9 mouse cellular contexts compared by ENCODE assay signal in genomic region chr10:122045946-122046345, GRCm38 (mm10). TPM values are rescaled to one million over a fixed set of nuclear protein-coding genes. Genes with fewer than 3 reads are reported as not detected.
A peak's percentile ranks its signal among the peaks of the same experiment; 100 is the strongest.
DNase-seq lines count a peak whose midpoint lies in the region; ATAC-seq and TF ChIP-seq lines count a peak whose summit lies in the region.
"Had no signal": no experiment of that assay in that cellular context is flagged by ENCODE, and none has a peak within 500 bp of the region (broad histone marks: within the 10 kb centered on the region; RNA-seq: fewer than 3 reads in every experiment).

No protein-coding gene starts in this region.

- peak overlapping the region; percentile 79 for H3K4me2 ChIP-seq in heart, embryonic 12.5 days
- peak overlapping the region; percentile 63 for H3K4me2 ChIP-seq in hindbrain, embryonic 16.5 days (ENCODE audit: low read length)
- peak overlapping the region; percentile 57 for H3K4me2 ChIP-seq in midbrain, postnatal 0 days (ENCODE audit: low read depth, low read length, poor library complexity, severe bottlenecking)

- H3K9ac ChIP-seq in heart, embryonic 12.5 days, result peak overlapping the region; percentile 62
- peak overlapping the region; percentile 94 for H3K9ac ChIP-seq in hindbrain, embryonic 16.5 days (ENCODE audit: low read depth, low read length)
- H3K9ac ChIP-seq in midbrain, postnatal 0 days (replicated peaks; ENCODE audit: low read length, poor library complexity, severe bottlenecking), result peak overlapping the region; percentile 91

- no peak for DNase-seq in heart, adult 9 months (ENCODE audit: low spot score in 2 of 2)
- DNase-seq in midbrain, postnatal 0 days (ENCODE audit: low spot score), result peak; percentile 25
- no peak for DNase-seq in frontal cortex, postnatal 36 days (ENCODE audit: low spot score in 2 of 2)
- DNase-seq in adrenal gland, postnatal 25 days, result no peak
- DNase-seq: thymus, adult 18-20 months had no signal

- no peaks in the 10 kb centered on the region for H3K9me3 ChIP-seq in heart, embryonic 12.5 days (replicated peaks)
- no peaks in the 10 kb centered on the region for H3K9me3 ChIP-seq in hindbrain, embryonic 16.5 days (ENCODE audit: control insufficient read depth, low read length)
- no peaks in the 10 kb centered on the region for H3K9me3 ChIP-seq in midbrain, postnatal 0 days (ENCODE audit: low read length)

- no peak for TF ChIP-seq CTCF in cortical plate, adult 2 months (IDR thresholded peaks at IDR 0.05; ENCODE audit: extremely low read depth, insufficient read depth, low read length)
- no peak for TF ChIP-seq CTCF in midbrain, postnatal 0 days (IDR thresholded peaks at IDR 0.05)

- H3K4me1 ChIP-seq in heart, embryonic 12.5 days (replicated peaks), result peaks cover 7% of the 10 kb centered on the region
- H3K4me1 ChIP-seq in cortical plate, adult 2 months (ENCODE audit: control insufficient read depth, insufficient read depth, low read length), result no peaks in the 10 kb centered on the region
- H3K4me1 ChIP-seq in hindbrain, embryonic 16.5 days (ENCODE audit: control insufficient read depth, insufficient read depth, low read depth, low read length), result peaks cover 13% of the 10 kb centered on the region
- H3K4me1 ChIP-seq in midbrain, postnatal 0 days (ENCODE audit: insufficient read depth, low read length), result 0 out of 2 replicates have a peak, but pooled peaks cover 3% of the 10 kb centered on the region

- TF ChIP-seq POLR2A in cortical plate, adult 2 months (IDR thresholded peaks at IDR 0.05; ENCODE audit: extremely low read depth, insufficient read depth, low read length), result no peak

- peaks cover 9% of the 10 kb centered on the region; the same call in 1 of the 2 replicates for H3K27me3 ChIP-seq in heart, embryonic 12.5 days (replicated peaks)
- no peaks in the 10 kb centered on the region for H3K27me3 ChIP-seq in hindbrain, embryonic 16.5 days (replicated peaks; ENCODE audit: control insufficient read depth, insufficient read depth, low read length)
- no peaks in the 10 kb centered on the region for H3K27me3 ChIP-seq in midbrain, postnatal 0 days (ENCODE audit: insufficient read depth, low read length)

- WGBS in heart, embryonic 12.5 days, result 26% methylated on average over 9 of the region's 9 CpGs
- WGBS in hindbrain, embryonic 16.5 days, result 2% methylated on average over 9 of the region's 9 CpGs
- 1% methylated on average over 9 of the region's 9 CpGs for WGBS in midbrain, postnatal 0 days

- H3K36me3 ChIP-seq in heart, embryonic 12.5 days, result no peaks in the 10 kb centered on the region
- no peaks in the 10 kb centered on the region for H3K36me3 ChIP-seq in hindbrain, embryonic 16.5 days (ENCODE audit: control insufficient read depth, insufficient read depth, low read length)
- no peaks in the 10 kb centered on the region for H3K36me3 ChIP-seq in midbrain, postnatal 0 days (ENCODE audit: insufficient read depth, low read length)

- peak overlapping the region; percentile 83 for H3K4me3 ChIP-seq in heart, embryonic 12.5 days
- peak overlapping the region; percentile 55; the same call in 1 of the 2 replicates for H3K4me3 ChIP-seq in cortical plate, adult 2 months (ENCODE audit: insufficient read depth, low read length)
- peak overlapping the region; percentile 87 for H3K4me3 ChIP-seq in hindbrain, embryonic 16.5 days (ENCODE audit: low read length)
- peak overlapping the region; percentile 91 for H3K4me3 ChIP-seq in midbrain, postnatal 0 days (ENCODE audit: low read depth, low read length)

- H3K27ac ChIP-seq in heart, embryonic 12.5 days (ENCODE audit: poor library complexity, severe bottlenecking), result no peak overlapping the region
- no peak overlapping the region for H3K27ac ChIP-seq in cortical plate, adult 2 months (ENCODE audit: insufficient read depth, low read length)
- peak overlapping the region; percentile 92 for H3K27ac ChIP-seq in hindbrain, embryonic 16.5 days (ENCODE audit: low read depth, low read length)
- 0 out of 2 replicates have a peak overlapping the region, but pooled peaks have one; percentile 88 for H3K27ac ChIP-seq in midbrain, postnatal 0 days (ENCODE audit: low read depth, low read length)

- no peak for ATAC-seq in heart, embryonic 12.5 days (ENCODE audit: insufficient number of reproducible peaks, low FRiP score)
- ATAC-seq in hindbrain, embryonic 16.5 days, result peak; percentile 11
- ATAC-seq in midbrain, postnatal 0 days (ENCODE audit: low FRiP score), result no peak
- ATAC-seq in cerebellum, adult (ENCODE audit: insufficient number of reproducible peaks, low FRiP score, low TSS enrichment), result no peak

RNA-seq across cellular contexts. Expression of gene Srgap1, which starts 1.2 kb away (rescaled TPM):
- polyA plus RNA-seq in heart, embryonic 12.5 days (2016; fragmentation: Nextera tagmentation; extraction: Ambion mirVana), result 8.5 and 8.6 TPM in 2 replicates
- polyA plus RNA-seq in cortical plate, adult 2 months (2012; rRNA removed), result 6.1 and 8.4 TPM in 2 replicates
- 28.5 and 29.2 TPM in 2 replicates for polyA plus RNA-seq in hindbrain, embryonic 16.5 days (2015; fragmentation: Nextera tagmentation; extraction: Ambion mirVana)
- 31.0 and 31.1 TPM in 2 replicates for total RNA-seq in midbrain, postnatal 0 days (2014; rRNA removed)
- 21.6 and 28.5 TPM in 2 replicates for polyA plus RNA-seq in midbrain, postnatal 0 days (2015; fragmentation: Nextera tagmentation; extraction: Ambion mirVana)
- total RNA-seq in adrenal gland, postnatal 25 days (2021), result 2.1 and 2.3 TPM in 2 replicates

RNA-seq across cellular contexts. Expression of gene Rxylt1, which starts 51.2 kb away (rescaled TPM):
- 41.8 and 43.5 TPM in 2 replicates for polyA plus RNA-seq in heart, embryonic 12.5 days (2016; fragmentation: Nextera tagmentation; extraction: Ambion mirVana)
- 18.7 and 19.0 TPM in 2 replicates for polyA plus RNA-seq in cortical plate, adult 2 months (2012; rRNA removed)
- 45.2 and 45.6 TPM in 2 replicates for polyA plus RNA-seq in hindbrain, embryonic 16.5 days (2015; fragmentation: Nextera tagmentation; extraction: Ambion mirVana)
- total RNA-seq in midbrain, postnatal 0 days (2014; rRNA removed), result 24.4 and 31.8 TPM in 2 replicates
- 48.9 and 54.9 TPM in 2 replicates for polyA plus RNA-seq in midbrain, postnatal 0 days (2015; fragmentation: Nextera tagmentation; extraction: Ambion mirVana)
- total RNA-seq in adrenal gland, postnatal 25 days (2021), result 37.7 and 42.6 TPM in 2 replicates

Comparison
In these comparisons a context has a peak if more than half of its experiments do, and no peak if none do; other contexts are left out.
1. H3K27ac ChIP-seq: peak in hindbrain, embryonic 16.5 days (single experiment) and midbrain, postnatal 0 days (single experiment); none in heart, embryonic 12.5 days (single experiment) and cortical plate, adult 2 months (single experiment).
2. Peak in every context shown above with its lines, with median percentiles within 50 percentile points of each other: H3K4me2 ChIP-seq, H3K4me3 ChIP-seq and H3K9ac ChIP-seq.